Mouse (Mus musculus) heart, adult 2 months (tissue): ENCODE measurements around the gene P4ha1. TPM values are rescaled to one million over a fixed set of nuclear protein-coding genes. Genes with fewer than 3 reads are reported as not detected.
A peak's percentile ranks its signal among the peaks of the same experiment; 100 is the strongest.

Experiments used
- DNase-seq, 2 experiments: peaks; one replicate each; pipeline ENCODE4 v3.0.0; 2021
- H3K27ac ChIP-seq: fragments of 200-600 bp; 2 replicates; pipeline ENCODE4 v1.8.1; 2022
- H3K27me3 ChIP-seq: fragments of 200-500 bp; 2 replicates; pipeline ENCODE4 v1.6.1; 2012; ENCODE audit warnings: mild to moderate bottlenecking, low read length, inconsistent platforms, mixed read lengths; ENCODE audit not compliant: control insufficient read depth, insufficient read depth
- H3K36me3 ChIP-seq: fragments of 200-500 bp; 2 replicates; pipeline ENCODE4 v1.6.1; 2012; ENCODE audit warnings: low read length, inconsistent platforms; ENCODE audit not compliant: control insufficient read depth, insufficient read depth
- H3K4me1 ChIP-seq: fragments of 200-500 bp; 2 replicates; pipeline ENCODE4 v1.6.1; 2011; ENCODE audit warnings: low read length; ENCODE audit not compliant: control insufficient read depth, insufficient read depth
- H3K4me3 ChIP-seq: fragments of 200-600 bp; 2 replicates; pipeline ENCODE4 v1.8.1; 2022
- H3K79me2 ChIP-seq: fragments of 200-500 bp; replicated peaks from 2 replicates; pipeline ENCODE4 v1.6.1; 2012; ENCODE audit warnings: mild to moderate bottlenecking, inconsistent platforms, low read length, moderate library complexity, mixed read lengths; ENCODE audit not compliant: control insufficient read depth, insufficient read depth
- H3K9ac ChIP-seq: fragments of 200-500 bp; 2 replicates; pipeline ENCODE4 v1.6.1; 2012; ENCODE audit warnings: low read depth, mild to moderate bottlenecking, control low read depth, inconsistent platforms, low read length, mixed read lengths
- CTCF ChIP-seq: fragments of 200-600 bp; IDR thresholded peaks from 2 replicates; pipeline ENCODE4 v1.8.1; 2022; ENCODE audit warnings: antibody characterized with exemption, mild to moderate bottlenecking, moderate library complexity
- EP300 ChIP-seq: fragments of 200-500 bp; IDR thresholded peaks from 2 replicates; pipeline ENCODE4 v1.6.1; 2011; ENCODE audit warnings: low read depth, low read length, control low read depth; ENCODE audit not compliant: insufficient read depth
- POLR2A ChIP-seq: fragments of 200-500 bp; IDR thresholded peaks from 2 replicates; pipeline ENCODE4 v1.6.1; 2011; ENCODE audit warnings: mild to moderate bottlenecking, low read depth, low read length, control low read depth; ENCODE audit not compliant: insufficient read depth
- WGBS: fragments of 180-500 bp; shearing (Covaris S2); methylation state at CpG from one replicate; pipeline ENCODE4 v1.1.7; 2018; 5-methylcytosine and 5-hydroxymethylcytosine counted together
- intact Hi-C: fragments of 180-260 bp; cut with DNase I; formaldehyde crosslinking; loops from one replicate; pipeline ENCODE4 v1.15.1; 2025
- long read RNA-seq: library from polyadenylated mRNA; stranded (forward); transcript quantifications from one replicate; pipeline ENCODE4 v2.0.0, GENCODE M21; 2021
- polyA plus RNA-seq: library from polyadenylated mRNA; depleted of rRNA; stranded (reverse); fragments of >200 nt; gene quantifications from 2 replicates; pipeline ENCODE4 v1.2.3, GENCODE M21; 2012; rRNA removed
- total RNA-seq, 2 experiments: library from RNA; stranded (reverse); gene quantifications; 2 replicates each; pipeline ENCODE4 v1.2.3; 2021

The P4ha1 gene
- 10 to 100 TPM; 42.4 to 48.0 TPM for total RNA-seq
- polyA plus RNA-seq = 14.8 and 34.7 TPM in 2 replicates
- long read RNA-seq, full-length matches to known transcripts = 54 of 66 reads
- long read RNA-seq, partial matches to known transcripts = 5 of 66 reads
- long read RNA-seq, other reads (novel, unspliced or antisense) = 7 of 66 reads

GRCm38 (mm10) chr10:59323100-59323487 is at the start of gene P4ha1:
Gene P4ha1, plus strand, starts transcription at chr10:59323296.
- Histone ChIP-seq H3K27ac (peak within 1 kb of the TSS; percentile 99), H3K4me1 (peaks cover 3% of the 10 kb centered on the region), H3K9ac (peak within 1 kb of the TSS; percentile 87), H3K79me2 (no peaks in the 10 kb centered on the region), H3K4me3 (peak within 1 kb of the TSS; percentile 86), H3K27me3 (no peaks in the 10 kb centered on the region), H3K36me3 (peaks cover 8% of the 10 kb centered on the region)
- intact Hi-C loops = loop anchor here (1.0 to 10.0 kb wide), 3 partner anchors 12 to 382 kb away; partner anchors contain the start of genes Micu1, Sept10 and Sowahc
- peak; percentile 89 for TF ChIP-seq EP300
- TF ChIP-seq CTCF = peak; percentile 90
- TF ChIP-seq POLR2A = peak; percentile 99
- WGBS = under 1% methylated on average over 39 of the region's 39 CpGs
- peak; percentile 99 to 100 for DNase-seq

DNA sequence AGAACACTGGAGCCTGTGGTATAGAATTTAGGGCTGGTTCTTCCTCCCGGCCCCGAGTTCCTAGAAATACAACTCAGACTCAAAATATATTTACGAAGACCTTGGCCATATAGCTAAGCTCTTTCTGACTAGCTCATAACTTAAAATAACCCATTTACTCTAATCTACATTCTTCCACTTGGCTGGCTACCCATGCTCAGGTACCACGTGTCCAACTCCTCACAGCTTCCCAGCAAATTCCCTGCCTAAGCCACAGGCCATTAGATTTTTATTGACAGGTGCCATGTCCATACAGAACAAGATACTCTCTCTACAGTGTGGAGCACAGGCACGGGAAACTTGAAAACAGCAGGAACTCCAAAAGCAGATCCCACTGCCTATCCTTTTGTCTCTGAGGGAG is 47.4 kb upstream of the P4ha1 start:
- Histone ChIP-seq H3K4me3 (no peak overlapping the region), H3K4me1 (peaks cover 3% of the 10 kb centered on the region; the same call in 1 of the 2 replicates), H3K27ac (no peak overlapping the region), H3K79me2 (no peaks in the 10 kb centered on the region), H3K27me3 (no peaks in the 10 kb centered on the region), H3K36me3 (no peaks in the 10 kb centered on the region), H3K9ac (no peak overlapping the region)
- TF ChIP-seq POLR2A (no peak), CTCF (no peak), EP300 (no peak)
- DNase-seq = no peak
- intact Hi-C loops = no loop called here
- 72% methylated on average over 5 of the region's 5 CpGs for WGBS

GRCm38 (mm10) chr10:59277116-59277515 is 46.0 kb upstream of the P4ha1 start:
- H3K9ac ChIP-seq = no peak overlapping the region
- DNase-seq = no peak
- H3K27me3 ChIP-seq = no peaks in the 10 kb centered on the region
- no peak overlapping the region for H3K4me3 ChIP-seq
- no peak overlapping the region for H3K27ac ChIP-seq
- TF ChIP-seq EP300 = no peak
- no peak for TF ChIP-seq POLR2A
- TF ChIP-seq CTCF = no peak
- intact Hi-C loops = no loop called here
- H3K4me1 ChIP-seq = peaks cover 3% of the 10 kb centered on the region; the same call in 1 of the 2 replicates
- H3K79me2 ChIP-seq = no peaks in the 10 kb centered on the region
- H3K36me3 ChIP-seq = no peaks in the 10 kb centered on the region
- WGBS = 49% methylated on average over 10 of the region's 10 CpGs

DNA sequence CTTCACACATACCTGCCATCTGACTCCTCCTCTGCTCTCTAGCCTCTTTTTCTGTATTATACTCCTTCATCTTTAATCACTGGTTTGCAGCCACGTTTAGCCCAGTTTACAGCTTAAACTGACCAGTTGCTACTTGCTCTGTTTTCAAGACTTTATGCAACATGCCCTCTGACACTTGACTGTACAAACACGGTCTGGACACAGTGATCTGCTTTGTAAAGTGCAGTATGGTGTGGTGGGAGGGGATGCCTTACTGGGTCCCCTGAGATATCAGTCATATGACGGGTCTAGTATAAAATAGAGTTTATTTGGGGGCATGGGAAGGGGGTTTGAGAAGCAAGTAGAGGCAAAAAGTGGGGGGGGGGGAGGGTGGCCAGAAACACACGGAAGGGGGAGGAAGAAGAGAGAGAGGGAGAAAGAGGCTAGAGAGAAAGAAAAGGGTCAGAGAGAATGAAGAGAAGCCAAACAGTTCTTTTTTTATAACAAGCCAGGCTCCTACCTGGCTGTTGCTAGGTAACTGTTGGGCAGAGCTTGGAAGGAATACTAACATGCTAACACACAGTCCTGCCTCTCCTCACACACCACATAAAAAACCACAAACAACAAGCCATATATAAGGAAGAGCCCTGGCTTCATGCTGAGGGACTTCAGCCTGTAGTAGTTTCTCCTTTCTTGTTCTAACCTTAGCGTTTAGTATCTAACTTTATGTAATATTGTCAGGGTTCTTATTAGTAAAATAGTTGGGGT is 45.2 kb upstream of the P4ha1 start:
- intact Hi-C loops = no loop called here
- no peaks in the 10 kb centered on the region for H3K79me2 ChIP-seq
- WGBS = 63% methylated on average over 5 of the region's 5 CpGs
- H3K9ac ChIP-seq = no peak overlapping the region
- TF ChIP-seq EP300 (no peak), POLR2A (no peak), CTCF (no peak)
- H3K4me3 ChIP-seq = no peak overlapping the region
- H3K36me3 ChIP-seq = no peaks in the 10 kb centered on the region
- H3K27me3 ChIP-seq = no peaks in the 10 kb centered on the region
- peaks cover 3% of the 10 kb centered on the region; the same call in 1 of the 2 replicates for H3K4me1 ChIP-seq
- no peak overlapping the region for H3K27ac ChIP-seq
- DNase-seq = no peak

DNA sequence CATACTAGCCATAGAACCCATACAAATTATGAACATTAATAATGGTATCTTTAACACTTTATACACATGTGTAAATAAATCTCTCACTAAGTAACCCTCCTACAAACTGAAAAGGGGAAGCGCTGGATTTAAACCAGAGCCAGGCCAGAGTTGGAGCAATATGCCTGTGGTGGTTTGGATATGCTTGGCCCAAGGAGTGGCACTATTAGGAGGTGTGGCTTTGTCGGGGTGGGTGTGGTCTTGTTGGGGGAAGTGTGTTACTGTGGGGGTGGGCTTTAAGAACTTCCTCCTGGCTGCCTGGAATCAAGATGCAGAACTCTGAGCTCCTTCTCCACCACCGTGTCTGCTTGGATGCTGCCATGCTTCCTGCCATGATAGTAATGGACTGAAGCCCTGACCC is 39.9 kb upstream of the P4ha1 start:
- intact Hi-C loops = no loop called here
- no peak for TF ChIP-seq EP300
- no peak for TF ChIP-seq POLR2A
- no peak for TF ChIP-seq CTCF
- peaks cover 3% of the 10 kb centered on the region; the same call in 1 of the 2 replicates for H3K4me1 ChIP-seq
- H3K4me3 ChIP-seq = no peak overlapping the region
- WGBS = 65% methylated on average over 3 of the region's 3 CpGs
- H3K27me3 ChIP-seq = no peaks in the 10 kb centered on the region
- H3K79me2 ChIP-seq = no peaks in the 10 kb centered on the region
- no peak overlapping the region for H3K9ac ChIP-seq
- no peaks in the 10 kb centered on the region for H3K36me3 ChIP-seq
- no peak for DNase-seq
- H3K27ac ChIP-seq = no peak overlapping the region

GRCm38 (mm10) chr10:59283749-59284148 is 39.3 kb upstream of the P4ha1 start:
- intact Hi-C loops = no loop called here
- 84% methylated on average over 1 of the region's 1 CpGs for WGBS
- Histone ChIP-seq H3K27me3 (no peaks in the 10 kb centered on the region), H3K36me3 (no peaks in the 10 kb centered on the region), H3K27ac (no peak overlapping the region), H3K4me3 (no peak overlapping the region), H3K9ac (no peak overlapping the region), H3K79me2 (no peaks in the 10 kb centered on the region), H3K4me1 (peaks cover 3% of the 10 kb centered on the region; the same call in 1 of the 2 replicates)
- DNase-seq = no peak
- no peak for TF ChIP-seq EP300
- TF ChIP-seq POLR2A = no peak
